Mouse (Mus musculus): ENCODE measurements around the gene Akain1.

GRCm38 (mm10) chr17:69498913-69499312, 59.8 kb downstream of the Akain1 start:
- TF ChIP-seq CHD2 (IDR thresholded peaks at IDR 0.05; ENCODE audit: low read length) (no peak), NRF1 (IDR thresholded peaks at IDR 0.05; ENCODE audit: low read depth, low read length) (no peak), CTCF (conservative IDR thresholded peaks at IDR 0.05 in 1 of 2, IDR thresholded peaks at IDR 0.05 in 1 of 2; ENCODE audit: low read depth in 2 of 2, low read length in 2 of 2) (peak in 1 of 2 experiments; percentile 15; a peak in 2 of 4 replicates), HCFC1 (IDR thresholded peaks at IDR 0.05; ENCODE audit: low read depth, low read length) (no peak), EP300 (IDR thresholded peaks at IDR 0.05; ENCODE audit: low read length) (no peak), POLR2A (IDR thresholded peaks at IDR 0.05; ENCODE audit: low read depth, low read length) (no peak), MAZ (IDR thresholded peaks at IDR 0.05; ENCODE audit: low read depth, low read length) (no peak), SIN3A (IDR thresholded peaks at IDR 0.05; ENCODE audit: low read length) (no peak), ELF1 (IDR thresholded peaks at IDR 0.05; ENCODE audit: low read depth, low read length) (no peak), KAT2A (IDR thresholded peaks at IDR 0.05; ENCODE audit: insufficient replicate concordance, low read length) (no peak)
